Mouse (Mus musculus) thymus, adult 2 months (tissue): ENCODE results near the gene Olfr95. TPM values are rescaled to one million over a fixed set of nuclear protein-coding genes. Genes with fewer than 3 reads are reported as not detected.
A peak's percentile ranks its signal among the peaks of the same experiment; 100 is the strongest.
"Not testable (repeated sequence)": the region's sequence is repeated elsewhere in the genome, so short reads cannot be mapped to it uniquely, and the experiment has no call there.

Experiments used
- DNase-seq: peaks from one replicate; pipeline ENCODE4 v3.0.0; 2021
- H3K27ac ChIP-seq: fragments of 200-500 bp; 2 replicates; pipeline ENCODE4 v1.5.1; 2012; ENCODE audit warnings: low read length, control low read depth; ENCODE audit not compliant: control insufficient read depth, insufficient read depth
- H3K27me3 ChIP-seq: fragments of 200-500 bp; 2 replicates; pipeline ENCODE4 v1.6.1; 2012; ENCODE audit warnings: mild to moderate bottlenecking, low read length, moderate library complexity, mixed read lengths; ENCODE audit not compliant: control insufficient read depth, insufficient read depth
- H3K36me3 ChIP-seq: fragments of 200-500 bp; 2 replicates; pipeline ENCODE4 v1.6.1; 2012; ENCODE audit warnings: mild to moderate bottlenecking, low read length, moderate library complexity; ENCODE audit not compliant: control insufficient read depth, insufficient read depth
- H3K4me1 ChIP-seq: fragments of 200-500 bp; replicated peaks from 2 replicates; pipeline ENCODE4 v1.6.1; 2012; ENCODE audit warnings: low read length; ENCODE audit not compliant: control insufficient read depth, insufficient read depth
- H3K4me3 ChIP-seq: fragments of 200-500 bp; 2 replicates; pipeline ENCODE4 v1.5.1; 2012; ENCODE audit warnings: mild to moderate bottlenecking, low read length, control low read depth, moderate library complexity; ENCODE audit not compliant: control insufficient read depth, insufficient read depth
- CTCF ChIP-seq: fragments of 200-500 bp; IDR thresholded peaks from 2 replicates; pipeline ENCODE4 v1.5.1; 2012; ENCODE audit warnings: mild to moderate bottlenecking, control low read depth, low read length, moderate library complexity, borderline replicate concordance; ENCODE audit not compliant: control insufficient read depth, poor library complexity, insufficient read depth; ENCODE audit errors: extremely low read depth
- POLR2A ChIP-seq: fragments of 200-500 bp; IDR thresholded peaks from 2 replicates; pipeline ENCODE4 v1.6.1; 2012; ENCODE audit warnings: mild to moderate bottlenecking, low read length, control low read depth, moderate library complexity; ENCODE audit not compliant: control insufficient read depth, poor library complexity, insufficient read depth; ENCODE audit errors: extremely low read depth
- whole genome bisulfite sequencing: fragments of 180-500 bp; shearing (Covaris S2); methylation state at CpG from one replicate; pipeline ENCODE4 v1.1.7; 2018; 5-methylcytosine and 5-hydroxymethylcytosine counted together
- polyA plus RNA-seq: library from polyadenylated mRNA; depleted of rRNA; stranded (reverse); fragments of >200 nt; gene quantifications from 2 replicates; pipeline ENCODE4 v1.2.3, GENCODE M21; 2012; rRNA removed

Gene Olfr95
- polyA plus RNA-seq: 0.03 TPM in 1 of 2 replicates, not detected in the other

DNA sequence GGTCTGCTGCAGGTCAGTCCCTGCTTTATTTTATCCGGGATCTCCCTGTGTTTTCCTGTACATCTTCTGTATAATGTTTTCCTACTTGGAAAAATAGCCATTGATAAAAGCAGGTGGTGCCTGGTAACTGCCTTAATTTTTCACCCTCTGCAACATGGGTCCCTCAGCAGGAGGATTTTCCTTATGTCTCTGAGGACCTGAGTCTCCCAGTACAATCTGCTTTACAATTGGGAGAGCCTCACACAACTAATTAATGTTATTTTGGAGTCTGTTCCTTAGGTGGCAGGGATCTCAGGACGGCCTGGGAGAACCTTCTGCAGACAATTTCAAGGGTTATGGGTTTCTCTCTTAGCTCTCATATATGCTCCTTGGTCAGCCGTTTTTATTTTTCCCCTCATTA is at the start of gene Olfr95:
Gene Olfr95 (minus strand): TSS at position 101 of the 400 bp plus-strand sequence.
- H3K4me1 ChIP-seq: no peaks in the 10 kb centered on the region; the same call in 1 of the 2 replicates
- TF ChIP-seq CTCF (no peak), POLR2A (no peak)
- WGBS: 73% methylated on average over 3 of the region's 3 CpGs
- H3K36me3 ChIP-seq: no peaks in the 10 kb centered on the region
- no peaks in the 10 kb centered on the region; the same call in 1 of the 2 replicates for H3K27me3 ChIP-seq
- no peak for DNase-seq
- no peak within 1 kb of the TSS for H3K27ac ChIP-seq
- H3K4me3 ChIP-seq: no peak within 1 kb of the TSS

DNA sequence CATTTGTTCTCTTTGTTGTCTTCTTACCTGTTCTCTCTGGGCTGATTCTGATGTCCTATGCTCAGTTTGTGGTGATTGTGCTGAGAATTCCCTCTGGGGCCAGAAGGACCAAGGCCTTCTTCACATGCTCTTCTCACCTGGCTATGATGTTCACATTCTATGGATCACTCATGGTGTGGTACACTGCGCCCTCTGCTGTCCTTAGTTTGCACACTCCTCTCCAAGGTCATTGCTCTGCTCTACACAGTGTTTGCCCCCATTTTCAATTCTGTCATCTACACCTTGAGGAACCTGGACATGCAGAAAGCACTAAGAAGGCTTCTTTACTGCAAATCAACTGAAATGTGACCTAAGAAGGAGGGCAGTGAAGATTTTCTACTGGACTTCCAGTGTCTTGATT is 37.6 kb upstream of the Olfr95 start:
- no peak overlapping the region for H3K27ac ChIP-seq
- peak; percentile 42 for DNase-seq
- no peaks in the 10 kb centered on the region for H3K36me3 ChIP-seq
- H3K4me1 ChIP-seq: no peaks in the 10 kb centered on the region
- H3K27me3 ChIP-seq: no peaks in the 10 kb centered on the region
- 13% methylated on average over 1 of the region's 1 CpGs for WGBS
- no peak overlapping the region for H3K4me3 ChIP-seq
- TF ChIP-seq CTCF (no peak), POLR2A (no peak)

DNA sequence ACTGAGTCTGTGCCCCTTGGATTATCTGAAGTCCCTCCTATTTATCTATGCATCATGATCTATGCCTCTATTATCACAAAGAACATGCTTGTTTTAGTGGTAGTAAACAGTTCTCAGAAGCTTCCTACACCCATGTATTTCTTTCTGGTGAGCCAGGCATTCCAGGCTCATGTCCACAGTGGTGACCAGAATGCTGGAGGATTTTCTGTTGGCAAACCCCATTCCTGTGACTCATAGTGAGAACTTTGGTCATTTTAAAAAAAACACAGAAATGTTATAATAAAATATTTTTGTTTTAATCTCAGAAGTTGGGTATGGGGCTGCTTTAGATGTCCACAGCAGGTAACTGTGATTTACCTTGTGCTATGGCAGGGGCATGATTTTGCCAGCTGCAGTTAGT is 36.5 kb upstream of the Olfr95 start:
- no peak overlapping the region for H3K27ac ChIP-seq
- H3K27me3 ChIP-seq: no peaks in the 10 kb centered on the region
- DNase-seq: no peak
- H3K4me3 ChIP-seq: no peak overlapping the region
- H3K36me3 ChIP-seq: no peaks in the 10 kb centered on the region
- TF ChIP-seq CTCF: no peak
- TF ChIP-seq POLR2A: no peak
- H3K4me1 ChIP-seq: no peaks in the 10 kb centered on the region

DNA sequence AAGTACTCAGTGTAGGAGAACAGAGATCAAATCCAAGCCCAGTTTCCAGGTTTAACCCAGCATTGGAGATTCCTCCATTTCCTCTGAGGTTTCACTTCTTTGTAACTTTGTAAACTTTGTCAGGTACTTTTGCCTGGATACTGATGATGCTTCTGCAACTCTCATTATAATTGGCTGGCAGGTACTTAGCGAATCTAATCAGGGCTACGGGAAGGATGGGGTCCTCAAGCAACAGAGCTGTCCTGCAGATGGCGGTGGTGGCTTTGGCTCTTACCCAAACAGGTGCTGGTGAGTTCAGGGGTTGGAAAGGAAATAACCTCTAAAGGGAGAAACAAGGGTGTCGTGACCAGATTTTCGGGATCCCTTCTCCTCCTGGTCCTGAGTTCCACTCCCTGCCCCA is 33.8 kb upstream of the Olfr95 start:
- DNase-seq: peak; percentile 69
- H3K27ac ChIP-seq: no peak overlapping the region
- 5% methylated on average over 5 of the region's 5 CpGs for WGBS
- no peaks in the 10 kb centered on the region for H3K27me3 ChIP-seq
- H3K36me3 ChIP-seq: no peaks in the 10 kb centered on the region
- TF ChIP-seq POLR2A (no peak), CTCF (no peak)
- no peaks in the 10 kb centered on the region for H3K4me1 ChIP-seq
- no peak overlapping the region for H3K4me3 ChIP-seq

DNA sequence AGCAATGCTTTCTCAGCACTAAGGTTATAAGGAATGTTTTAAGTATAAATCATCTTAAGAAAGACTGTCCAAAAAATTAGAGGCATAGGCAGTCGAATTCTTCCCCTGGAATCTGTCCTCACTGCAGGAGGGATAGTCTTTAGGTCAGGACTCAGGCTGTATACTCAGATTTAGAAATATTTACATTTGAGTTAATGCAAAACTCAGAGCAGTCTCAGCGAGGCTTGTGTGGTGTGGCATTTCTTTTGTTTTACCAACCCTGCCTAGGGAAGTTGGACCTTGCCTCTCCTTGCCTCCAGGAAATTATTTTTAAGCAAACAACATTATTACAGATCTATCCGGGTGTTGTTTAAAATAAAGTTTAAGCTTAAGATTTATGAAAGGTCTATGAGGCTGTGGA is 29.3 kb upstream of the Olfr95 start:
- 65% methylated on average over 3 of the region's 3 CpGs for WGBS
- H3K27me3 ChIP-seq: no peaks in the 10 kb centered on the region
- H3K36me3 ChIP-seq: no peaks in the 10 kb centered on the region
- no peak for TF ChIP-seq POLR2A
- no peak for TF ChIP-seq CTCF
- H3K4me1 ChIP-seq: no peaks in the 10 kb centered on the region
- no peak for DNase-seq
- H3K27ac ChIP-seq: no peak overlapping the region
- no peak overlapping the region for H3K4me3 ChIP-seq

DNA sequence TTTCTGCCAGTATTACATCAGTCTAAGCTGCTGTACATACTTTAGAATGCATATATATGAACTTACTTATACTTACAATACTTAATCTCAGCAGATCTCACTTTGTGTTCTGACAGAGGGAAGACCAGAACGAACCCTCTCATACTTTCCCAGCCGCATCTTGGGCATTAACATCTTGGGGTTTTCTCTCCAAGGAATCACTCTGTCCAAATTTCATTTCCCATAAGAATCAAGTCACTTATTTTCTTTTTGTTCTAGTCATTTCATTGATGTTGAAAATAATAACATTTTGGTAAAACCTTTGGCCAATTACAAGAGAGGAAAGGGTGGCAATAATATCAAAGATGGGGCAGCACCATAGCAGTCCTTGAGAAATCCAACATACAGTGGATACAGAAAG is 24.3 kb upstream of the Olfr95 start, which contains the start of gene Olfr97:
Gene Olfr97 (minus strand): TSS at position 101 of the 400 bp plus-strand sequence.
- H3K36me3 ChIP-seq, H3K4me3 ChIP-seq, H3K27me3 ChIP-seq, H3K4me1 ChIP-seq, DNase-seq, H3K27ac ChIP-seq: not testable (repeated sequence)
- 94% methylated on average over 2 of the region's 2 CpGs for WGBS

DNA sequence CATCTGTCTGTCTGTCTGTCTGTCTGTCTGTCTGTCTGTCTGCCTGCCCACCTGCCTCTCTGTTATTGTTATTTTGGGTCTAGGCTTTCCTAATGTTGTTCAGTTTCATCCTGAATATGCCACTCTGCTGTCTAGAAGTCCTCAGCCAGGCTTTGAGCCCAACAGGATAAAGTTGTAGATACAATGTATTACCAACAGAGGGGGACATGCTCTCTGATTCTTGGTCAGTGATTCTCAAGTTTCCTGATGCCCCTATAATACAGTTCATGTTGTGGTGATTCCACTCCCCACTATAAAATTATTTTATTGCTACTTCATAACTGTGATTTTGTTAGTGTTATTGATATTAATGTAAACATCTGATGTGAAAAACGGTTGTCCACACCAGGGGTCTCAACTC is 9.0 kb upstream of the Olfr95 start:
- DNase-seq: no peak
- H3K27me3 ChIP-seq: no peaks in the 10 kb centered on the region
- TF ChIP-seq POLR2A: no peak
- no peak for TF ChIP-seq CTCF
- WGBS: 31% methylated on average over 1 of the region's 1 CpGs
- H3K27ac ChIP-seq: no peak overlapping the region
- no peaks in the 10 kb centered on the region for H3K36me3 ChIP-seq
- H3K4me1 ChIP-seq: no peaks in the 10 kb centered on the region
- no peak overlapping the region for H3K4me3 ChIP-seq
